Mouse (Mus musculus): ENCODE results near the gene Dnajb12. TPM values are rescaled to one million over a fixed set of nuclear protein-coding genes. Genes with fewer than 3 reads are reported as not detected.
"Not testable (repeated sequence)": the region's sequence is repeated elsewhere in the genome, so short reads cannot be mapped to it uniquely, and the experiment has no call there.

The Dnajb12 gene
- polyA plus RNA-seq, 2 experiments = 12.0 to 12.4 TPM

DNA sequence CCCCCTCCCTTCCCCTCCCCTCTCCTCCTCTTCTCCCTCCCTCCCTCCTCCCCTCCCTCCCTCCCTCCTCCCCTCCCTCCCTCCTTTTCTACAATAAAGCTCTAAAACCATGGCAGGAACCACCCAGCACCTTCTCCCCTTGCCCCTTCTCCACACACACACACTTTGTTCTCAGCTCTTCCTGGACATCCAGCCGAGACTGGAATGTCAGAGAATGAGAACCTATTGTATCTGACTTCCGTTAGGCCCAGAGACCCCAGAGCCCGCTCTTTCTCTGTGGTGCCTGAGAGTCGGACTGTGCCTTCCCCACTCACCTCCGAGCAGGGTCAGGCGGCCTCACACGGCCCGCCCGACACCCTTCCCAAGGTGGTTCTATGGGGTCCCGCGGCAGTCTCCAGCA is 11.1 kb upstream of the Dnajb12 start:
- Histone ChIP-seq H3K4me1 (replicated peaks; ENCODE audit: control insufficient read depth in 2 of 2, insufficient read depth in 2 of 2, low read length in 1 of 2) (peaks cover 9% of the 10 kb centered on the region in 2 experiments), H3K9me3 (ENCODE audit: control insufficient read depth, low read length) (no peaks in the 10 kb centered on the region), H3K9ac (replicated peaks) (no peak overlapping the region), H3K36me3 (replicated peaks; ENCODE audit: control insufficient read depth, insufficient read depth, low read depth) (no peaks in the 10 kb centered on the region; the same call in 1 of the 2 replicates), H3K27ac (no peak overlapping the region), H3K4me2 (ENCODE audit: low read depth) (no peak overlapping the region), H3K4me3 (ENCODE audit: insufficient read depth in 1 of 2, low read depth in 2 of 2, low read length in 2 of 2) (no peak overlapping the region), H3K27me3 (ENCODE audit: control insufficient read depth, insufficient read depth, low read length) (no peaks in the 10 kb centered on the region)
- DNase-seq (ENCODE audit: low read depth in 3 of 3, low spot score in 3 of 3) = no peak
- 64% methylated on average over 11 of the region's 11 CpGs for WGBS (ENCODE audit: insufficient replicate concordance)
- ATAC-seq (ENCODE audit: insufficient read depth) = no peak
- TF ChIP-seq CTCF (IDR thresholded peaks at IDR 0.05; ENCODE audit: low read depth) = no peak
- TF ChIP-seq EP300 (IDR thresholded peaks at IDR 0.05; ENCODE audit: low read depth) = no peak

DNA sequence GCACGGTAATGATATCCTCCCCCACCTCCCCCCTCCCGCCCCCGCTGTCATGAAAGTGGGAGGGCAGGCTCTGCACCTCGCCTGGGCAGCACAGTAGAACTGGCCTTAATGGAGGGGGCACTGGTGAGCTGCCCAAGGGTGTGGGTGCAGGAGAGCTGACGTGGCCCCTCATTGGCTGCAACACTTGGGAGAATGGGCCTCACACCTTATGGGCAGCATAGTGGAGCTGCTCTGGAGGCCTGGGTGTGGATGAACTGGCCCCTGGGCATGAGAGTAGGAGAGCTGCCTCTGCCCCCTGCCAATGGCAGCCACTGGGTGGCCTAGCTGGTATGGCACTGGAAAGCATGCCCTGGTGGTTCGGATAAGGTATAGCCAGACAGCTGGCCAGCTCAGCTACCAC is 9.3 kb upstream of the Dnajb12 start:
- ATAC-seq (ENCODE audit: insufficient read depth) = no peak
- Histone ChIP-seq H3K4me2 (ENCODE audit: low read depth) (no peak overlapping the region), H3K9ac (replicated peaks) (no peak overlapping the region), H3K27me3 (ENCODE audit: control insufficient read depth, insufficient read depth, low read length) (no peaks in the 10 kb centered on the region), H3K4me1 (replicated peaks; ENCODE audit: control insufficient read depth in 2 of 2, insufficient read depth in 2 of 2, low read length in 1 of 2) (peaks cover 23 to 27% of the 10 kb centered on the region in 2 experiments), H3K4me3 (ENCODE audit: insufficient read depth in 1 of 2, low read depth in 2 of 2, low read length in 2 of 2) (no peak overlapping the region), H3K9me3 (ENCODE audit: control insufficient read depth, low read length) (no peaks in the 10 kb centered on the region), H3K27ac (no peak overlapping the region), H3K36me3 (replicated peaks; ENCODE audit: control insufficient read depth, insufficient read depth, low read depth) (no peaks in the 10 kb centered on the region)
- TF ChIP-seq CTCF (IDR thresholded peaks at IDR 0.05; ENCODE audit: low read depth) (peak; percentile 15; the same call in 1 of the 2 replicates), EP300 (IDR thresholded peaks at IDR 0.05; ENCODE audit: low read depth) (no peak)
- WGBS (ENCODE audit: insufficient replicate concordance) = 80% methylated on average over 6 of the region's 6 CpGs
- no peak for DNase-seq (ENCODE audit: low read depth in 3 of 3, low spot score in 3 of 3)

DNA sequence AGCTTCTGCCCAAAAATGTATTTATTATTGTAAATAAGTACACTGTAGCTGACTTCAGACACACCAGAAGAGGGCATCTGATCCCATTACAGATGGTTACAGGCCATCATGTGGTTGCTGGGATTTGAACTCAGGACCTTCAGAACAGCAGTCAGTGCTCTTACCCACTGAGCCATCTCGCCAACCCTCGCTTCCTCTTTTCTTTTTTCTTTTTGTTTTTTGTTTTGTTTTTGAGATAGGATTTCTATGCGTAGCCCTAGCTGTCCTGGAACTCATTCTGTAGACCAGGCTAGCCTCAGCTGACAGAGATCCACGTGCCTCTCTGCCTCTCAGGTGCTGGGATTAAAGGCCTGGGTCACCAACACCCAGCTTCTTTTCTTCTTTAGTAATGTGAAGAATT is 6.7 kb upstream of the Dnajb12 start:
- H3K27me3 ChIP-seq (ENCODE audit: control insufficient read depth, insufficient read depth, low read length); H3K36me3 ChIP-seq (replicated peaks; ENCODE audit: control insufficient read depth, insufficient read depth, low read depth); ATAC-seq (ENCODE audit: insufficient read depth); DNase-seq (ENCODE audit: low read depth in 3 of 3, low spot score in 3 of 3); H3K9me3 ChIP-seq (ENCODE audit: control insufficient read depth, low read length): not testable (repeated sequence)
- Histone ChIP-seq H3K4me2 (ENCODE audit: low read depth) (peak overlapping the region; percentile 94), H3K9ac (replicated peaks) (peak overlapping the region; percentile 93), H3K4me1 (replicated peaks; ENCODE audit: control insufficient read depth in 2 of 2, insufficient read depth in 2 of 2, low read length in 1 of 2) (peaks cover 43 to 47% of the 10 kb centered on the region in 2 experiments), H3K27ac (peak overlapping the region; percentile 99), H3K4me3 (ENCODE audit: insufficient read depth in 1 of 2, low read depth in 2 of 2, low read length in 2 of 2) (peak overlapping the region in 1 of 2 experiments; percentile 63; a peak in 2 of 4 replicates)
- WGBS (ENCODE audit: insufficient replicate concordance) = 91% methylated on average over 4 of the region's 4 CpGs

DNA sequence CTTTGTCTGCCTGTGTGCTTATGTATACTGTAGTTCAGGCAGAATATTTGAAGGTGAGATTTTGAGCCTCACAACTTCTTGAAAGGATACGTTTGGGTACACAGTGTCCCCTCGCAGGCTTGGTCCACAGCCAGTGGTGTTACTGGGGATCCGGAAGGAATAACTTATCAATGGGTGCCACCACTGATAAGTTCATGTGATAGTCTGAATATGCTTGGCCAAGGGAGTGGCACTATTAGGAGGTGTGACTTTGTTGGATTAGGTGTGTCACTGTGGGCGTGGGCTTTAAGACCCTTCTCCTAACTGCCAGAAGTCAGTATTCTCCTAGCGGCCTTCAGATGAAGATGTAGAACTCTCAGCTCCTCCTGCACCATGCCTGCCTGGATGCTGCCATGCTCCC is 6.2 kb upstream of the Dnajb12 start:
- no peaks in the 10 kb centered on the region for H3K27me3 ChIP-seq (ENCODE audit: control insufficient read depth, insufficient read depth, low read length)
- H3K27ac ChIP-seq = peak overlapping the region; percentile 99
- H3K4me2 ChIP-seq (ENCODE audit: low read depth) = peak overlapping the region; percentile 94
- H3K9ac ChIP-seq (replicated peaks) = peak overlapping the region; percentile 93
- DNase-seq (ENCODE audit: low read depth in 3 of 3, low spot score in 3 of 3) (peak; percentile 54 to 73 (median 54)), ATAC-seq (ENCODE audit: insufficient read depth) (peak; percentile 69)
- H3K9me3 ChIP-seq (ENCODE audit: control insufficient read depth, low read length) = no peaks in the 10 kb centered on the region
- no peak for TF ChIP-seq CTCF (IDR thresholded peaks at IDR 0.05; ENCODE audit: low read depth)
- TF ChIP-seq EP300 (IDR thresholded peaks at IDR 0.05; ENCODE audit: low read depth) = peak; percentile 69; the same call in 1 of the 2 replicates
- peak overlapping the region; percentile 63 to 67 for H3K4me3 ChIP-seq (ENCODE audit: insufficient read depth in 1 of 2, low read depth in 2 of 2, low read length in 2 of 2)
- WGBS (ENCODE audit: insufficient replicate concordance) = 17% methylated on average over 5 of the region's 5 CpGs
- H3K36me3 ChIP-seq (replicated peaks; ENCODE audit: control insufficient read depth, insufficient read depth, low read depth) = no peaks in the 10 kb centered on the region
- peaks cover 49 to 52% of the 10 kb centered on the region in 2 experiments for H3K4me1 ChIP-seq (replicated peaks; ENCODE audit: control insufficient read depth in 2 of 2, insufficient read depth in 2 of 2, low read length in 1 of 2)

- H3K9ac ChIP-seq (replicated peaks) = peak overlapping the region; percentile 93
- H3K4me1 ChIP-seq (replicated peaks; ENCODE audit: control insufficient read depth in 2 of 2, insufficient read depth in 2 of 2, low read length in 1 of 2) = peaks cover 53 to 55% of the 10 kb centered on the region in 2 experiments
- TF ChIP-seq EP300 (IDR thresholded peaks at IDR 0.05; ENCODE audit: low read depth) (peak; percentile 78), CTCF (IDR thresholded peaks at IDR 0.05; ENCODE audit: low read depth) (peak; percentile 80)
- no peaks in the 10 kb centered on the region for H3K36me3 ChIP-seq (replicated peaks; ENCODE audit: control insufficient read depth, insufficient read depth, low read depth)
- ATAC-seq (ENCODE audit: insufficient read depth) = peak; percentile 78
- WGBS (ENCODE audit: insufficient replicate concordance) = 11% methylated on average over 5 of the region's 5 CpGs
- no peaks in the 10 kb centered on the region for H3K27me3 ChIP-seq (ENCODE audit: control insufficient read depth, insufficient read depth, low read length)
- H3K4me2 ChIP-seq (ENCODE audit: low read depth) = peak overlapping the region; percentile 94
- peak overlapping the region; percentile 63 to 67 for H3K4me3 ChIP-seq (ENCODE audit: insufficient read depth in 1 of 2, low read depth in 2 of 2, low read length in 2 of 2)
- H3K27ac ChIP-seq = peak overlapping the region; percentile 99
- peak; percentile 82 to 86 (median 82) for DNase-seq (ENCODE audit: low read depth in 3 of 3, low spot score in 3 of 3)
- no peaks in the 10 kb centered on the region for H3K9me3 ChIP-seq (ENCODE audit: control insufficient read depth, low read length)
These were observed 5.7 kb upstream of the Dnajb12 start for GRCm38 (mm10) chr10:59873613-59874012.

Measured in liver, embryonic 14.5 days (tissue).